Mouse (Mus musculus) bone marrow macrophage, adult 2 months (primary cell): Measurements from ENCODE around the gene Gm10100.

Source experiments
- CTCF ChIP-seq: IDR thresholded peaks from 2 replicates; pipeline ENCODE4 v1.5.1; 2012; ENCODE audit warnings: low read depth, mild to moderate bottlenecking, low read length, moderate library complexity
- POLR2A ChIP-seq: IDR thresholded peaks from 2 replicates; pipeline ENCODE4 v1.6.1; 2012; ENCODE audit warnings: mild to moderate bottlenecking, low read depth, low read length, borderline replicate concordance

GRCm38 (mm10) chr10:77687021-77687420 is 39.3 kb upstream of the Gm10100 start:
- TF ChIP-seq POLR2A (no peak), CTCF (no peak)
